Mouse (Mus musculus): ENCODE results near the gene Olfr1158.
"Not testable (repeated sequence)": the region's sequence is repeated elsewhere in the genome, so short reads cannot be mapped to it uniquely, and the experiment has no call there.

Olfr1158 gene

DNA sequence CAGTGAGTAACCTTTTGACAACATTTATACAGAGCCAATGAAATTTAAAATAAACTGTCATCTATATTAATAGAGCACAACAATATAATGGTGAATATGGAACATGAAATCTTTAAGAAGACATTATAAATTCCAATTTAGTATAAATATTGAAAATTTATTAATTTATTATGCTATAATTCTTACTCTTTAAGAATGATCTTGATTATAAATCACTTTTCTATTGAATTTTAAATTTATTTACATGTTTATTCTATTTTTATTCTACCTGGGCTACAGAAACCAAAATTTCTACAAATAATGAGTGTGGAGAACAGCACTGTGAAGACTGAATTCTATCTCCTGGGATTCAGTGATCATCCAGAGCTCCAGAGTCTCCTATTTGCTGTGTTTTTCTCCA is at the start of gene Olfr1158:
TSS of gene Olfr1158 (plus strand) at position 301 of the 400 bp plus-strand sequence.
- no peak for DNase-seq

DNA sequence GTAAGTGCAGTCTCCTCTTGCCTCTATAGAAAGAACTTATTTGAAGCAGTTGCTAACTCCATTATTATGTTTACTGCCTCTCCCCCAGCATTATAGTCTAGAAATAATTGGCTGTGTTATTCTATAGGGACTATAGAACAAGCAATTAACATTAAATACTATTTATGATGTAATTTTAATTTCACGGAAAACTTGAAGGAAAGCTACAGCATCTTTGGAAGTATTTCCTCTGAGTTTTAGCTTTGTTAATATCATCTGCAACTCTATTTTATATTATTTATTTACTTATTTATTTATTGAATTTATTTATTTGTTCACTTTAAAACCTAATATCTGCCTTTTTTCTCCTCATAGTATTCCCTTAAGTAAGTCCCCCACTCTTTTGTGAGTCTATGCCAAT is 44.9 kb upstream of the Olfr1158 start, which contains the start of gene Olfr1155:
TSS of gene Olfr1155 (minus strand) at position 101 of the 400 bp plus-strand sequence.
- no peak for DNase-seq

GRCm38 (mm10) chr2:87953000-87953399 is 36.9 kb upstream of the Olfr1158 start, which contains the start of gene Olfr1156:
Gene Olfr1156, minus strand, starts transcription at chr2:87953100.
- no peak for DNase-seq

- DNase-seq, result no peak
Observed at GRCm38 (mm10) chr2:87968199-87968598, 21.7 kb upstream of the Olfr1158 start, which contains the start of gene Olfr1157. Gene Olfr1157, minus strand, starts transcription at chr2:87968299.

DNA sequence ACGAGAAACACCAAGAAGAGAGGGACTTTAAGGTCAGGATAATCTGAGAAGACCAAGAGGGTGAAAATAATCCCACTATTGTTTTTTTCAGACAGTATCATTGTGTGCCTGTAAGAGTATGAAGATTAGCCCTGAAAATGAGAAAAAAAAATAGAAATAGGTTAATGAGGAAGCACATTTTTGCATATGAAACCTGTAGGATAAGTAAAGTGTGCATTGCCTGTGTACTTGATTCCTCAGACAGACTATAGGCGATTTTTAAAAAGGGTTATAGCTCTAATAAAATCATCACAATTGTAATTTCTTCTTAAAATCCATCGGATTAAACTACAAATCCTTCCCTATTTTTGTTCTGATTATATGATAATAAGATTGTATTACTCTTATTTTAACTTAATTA is 15.3 kb upstream of the Olfr1158 start, which contains the start of gene Olfr74:
TSS of gene Olfr74 (minus strand) at position 101 of the 400 bp plus-strand sequence.
- DNase-seq, result no peak

- no peak for DNase-seq
Observed at GRCm38 (mm10) chr2:88007515-88008318, 17.8 kb downstream of the Olfr1158 start, which contains the start of gene Olfr1160. Gene Olfr1160, minus strand, starts transcription at chr2:88008268.

DNA sequence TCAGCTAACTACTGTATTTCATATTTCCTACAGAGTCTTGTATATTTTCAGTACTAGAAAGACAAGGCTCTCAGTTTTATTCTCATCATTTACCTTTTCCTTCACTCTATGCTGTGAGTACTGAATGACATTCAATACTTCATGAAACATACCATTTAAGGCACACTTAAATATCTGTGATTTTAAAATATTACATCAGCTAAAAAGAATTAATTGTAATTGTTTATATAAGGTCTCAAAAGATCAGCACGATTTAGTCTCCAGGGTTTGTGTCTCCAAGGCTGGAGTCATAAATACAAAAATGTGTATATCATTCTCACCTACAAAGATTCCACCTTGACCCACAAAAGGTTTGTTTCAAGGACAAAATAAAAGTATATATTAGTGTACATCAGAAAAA is 32.6 kb downstream of the Olfr1158 start, which contains the start of gene Olfr1161:
TSS of gene Olfr1161 (plus strand) at position 301 of the 400 bp plus-strand sequence.
- not testable (repeated sequence) for DNase-seq

- DNase-seq, result no peak
Observed at GRCm38 (mm10) chr2:88037599-88037998, 47.7 kb downstream of the Olfr1158 start, which contains the start of gene Olfr73. Gene Olfr73, minus strand, starts transcription at chr2:88037699.

Measured in retina, postnatal 1 day (tissue).